Mouse (Mus musculus) spleen, adult 2 months (tissue): ENCODE results near the gene Krt42. TPM values are rescaled to one million over a fixed set of nuclear protein-coding genes. Genes with fewer than 3 reads are reported as not detected.

Experiments used
- DNase-seq, 2 experiments: peaks; one replicate each; pipeline versions ENCODE4 v3.0.0 to v3.0.0-alpha.2; 2012 to 2021; ENCODE audit warnings: low spot score in 2 of 2, low read depth in 1 of 2
- H3K27ac ChIP-seq: fragments of 200-500 bp; 2 replicates; pipeline ENCODE4 v1.5.1; 2012; ENCODE audit warnings: low read length, inconsistent platforms; ENCODE audit not compliant: insufficient read depth
- H3K27me3 ChIP-seq: fragments of 200-500 bp; 2 replicates; pipeline ENCODE4 v1.6.1; 2012; ENCODE audit warnings: mild to moderate bottlenecking, moderate library complexity, low read length, inconsistent platforms; ENCODE audit not compliant: control insufficient read depth, insufficient read depth
- H3K36me3 ChIP-seq: fragments of 200-500 bp; 2 replicates; pipeline ENCODE4 v1.6.1; 2012; ENCODE audit warnings: mild to moderate bottlenecking, low read length, inconsistent platforms; ENCODE audit not compliant: control insufficient read depth, insufficient read depth
- H3K4me1 ChIP-seq: fragments of 200-500 bp; 2 replicates; pipeline ENCODE4 v1.6.1; 2011; ENCODE audit warnings: inconsistent platforms; ENCODE audit not compliant: control insufficient read depth, insufficient read depth, insufficient read length
- H3K4me3 ChIP-seq: fragments of 200-500 bp; 2 replicates; pipeline ENCODE4 v1.5.1; 2011; ENCODE audit warnings: mild to moderate bottlenecking, inconsistent platforms; ENCODE audit not compliant: insufficient read depth, insufficient read length; ENCODE audit errors: extremely low read depth
- CTCF ChIP-seq: fragments of 200-500 bp; IDR thresholded peaks from 2 replicates; pipeline ENCODE4 v1.5.1; 2011; ENCODE audit warnings: mild to moderate bottlenecking, inconsistent platforms; ENCODE audit not compliant: insufficient read depth, insufficient read length, insufficient replicate concordance; ENCODE audit errors: extremely low read depth
- POLR2A ChIP-seq: fragments of 200-500 bp; IDR thresholded peaks from 2 replicates; pipeline ENCODE4 v1.6.1; 2011; ENCODE audit warnings: low read depth, low read length, inconsistent platforms
- WGBS: fragments of 180-500 bp; shearing (Covaris S2); methylation state at CpG from one replicate; pipeline ENCODE4 v1.1.7; 2018; 5-methylcytosine and 5-hydroxymethylcytosine counted together
- polyA plus RNA-seq: library from polyadenylated mRNA; depleted of rRNA; stranded (reverse); fragments of >200 nt; gene quantifications from 2 replicates; pipeline ENCODE4 v1.2.3, GENCODE M21; 2012

The Krt42 gene
- polyA plus RNA-seq, 1 experiment, result not detected

GRCm38 (mm10) chr11:100261235-100261605, 8.5 kb downstream of the Krt42 start:
- 85% methylated on average over 9 of the region's 9 CpGs for WGBS
- no peak overlapping the region for H3K4me3 ChIP-seq
- H3K4me1 ChIP-seq, result no peaks in the 10 kb centered on the region
- DNase-seq, result no peak
- H3K27me3 ChIP-seq, result no peaks in the 10 kb centered on the region
- no peak overlapping the region for H3K27ac ChIP-seq
- TF ChIP-seq CTCF (no peak), POLR2A (no peak)
- H3K36me3 ChIP-seq, result no peaks in the 10 kb centered on the region

DNA sequence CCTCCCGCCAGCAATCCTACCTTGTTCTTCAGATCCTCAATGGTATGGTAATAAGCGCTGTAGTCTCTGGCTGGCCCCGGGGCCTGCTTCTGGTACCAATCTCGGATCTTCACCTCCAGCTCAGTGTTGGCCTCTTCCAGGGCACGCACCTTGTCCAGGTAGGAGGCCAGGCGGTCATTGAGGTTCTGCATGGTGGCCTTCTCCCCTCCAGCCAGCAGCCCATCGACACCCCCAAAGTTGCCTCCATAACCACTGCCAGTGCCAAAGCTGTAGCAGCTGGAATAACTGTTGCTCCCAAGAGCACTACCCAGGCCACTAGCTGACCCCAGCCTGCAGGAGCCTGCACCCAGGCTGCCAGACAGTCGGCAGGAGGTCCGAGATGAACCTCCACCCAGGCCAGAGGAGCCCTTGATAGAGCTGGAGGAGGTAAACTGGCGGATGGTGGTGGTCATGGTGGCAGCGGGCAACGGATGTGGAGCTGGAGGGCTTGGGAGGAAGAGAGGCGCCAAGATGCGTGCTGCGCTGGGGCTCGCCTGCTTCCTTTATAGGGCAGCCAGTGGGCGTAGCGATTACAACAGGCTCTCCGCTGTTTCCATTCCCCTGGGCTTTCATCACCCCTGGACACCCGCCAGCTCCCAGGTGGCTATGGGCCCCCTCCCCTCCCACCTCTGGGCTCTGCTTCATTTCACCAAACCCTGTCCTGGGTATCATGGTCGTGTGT, 9.0 kb downstream of the Krt42 start, which contains the start of gene Krt17:
Gene Krt17 (minus strand): TSS at position 516 of the 721 bp plus-strand sequence.
- Histone ChIP-seq H3K4me3 (no peak within 1 kb of the TSS), H3K36me3 (no peaks in the 10 kb centered on the region), H3K27ac (no peak within 1 kb of the TSS), H3K27me3 (no peaks in the 10 kb centered on the region), H3K4me1 (no peaks in the 10 kb centered on the region)
- TF ChIP-seq CTCF (no peak), POLR2A (no peak)
- no peak for DNase-seq
- 81% methylated on average over 21 of the region's 21 CpGs for WGBS

DNA sequence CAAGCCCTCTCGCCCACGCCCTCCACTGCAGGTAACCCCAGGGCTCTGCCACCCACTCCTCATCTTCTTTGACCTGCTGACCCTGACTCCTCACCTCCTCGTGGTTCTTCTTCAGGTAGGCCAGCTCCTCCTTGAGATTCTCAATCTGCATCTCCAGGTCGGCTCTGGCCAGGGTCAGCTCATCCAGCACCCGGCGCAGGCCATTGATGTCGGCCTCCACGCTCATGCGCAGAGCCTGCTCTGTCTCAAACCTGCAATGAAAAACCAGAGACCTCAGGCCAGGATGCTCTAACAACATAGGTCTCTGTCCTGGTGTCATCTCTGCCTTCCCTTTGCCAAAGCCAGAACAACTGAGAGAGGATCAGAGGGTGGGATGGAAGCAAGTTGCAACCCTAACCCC, 10.6 kb downstream of the Krt42 start:
- Histone ChIP-seq H3K27ac (no peak overlapping the region), H3K4me1 (no peaks in the 10 kb centered on the region)

DNA sequence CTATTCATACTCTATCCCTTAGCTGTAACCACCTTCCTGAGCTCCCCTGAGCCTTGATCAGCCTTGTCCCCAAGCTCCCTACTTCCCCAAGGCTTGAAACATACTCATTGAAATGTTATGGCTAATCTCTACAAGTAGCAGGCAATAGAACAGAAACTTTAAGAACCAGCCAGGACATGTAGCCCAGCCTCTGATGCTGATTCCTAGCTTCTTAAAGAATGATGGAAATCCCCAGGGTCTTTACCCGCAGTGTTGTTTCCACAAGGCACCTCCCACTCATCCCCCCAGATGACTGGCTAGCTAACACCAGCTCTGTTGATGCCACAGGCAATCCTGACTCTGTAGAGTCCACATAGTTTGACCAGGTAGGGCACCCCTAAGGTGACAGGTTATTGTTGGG, 11.7 kb downstream of the Krt42 start:
- no peaks in the 10 kb centered on the region for H3K27me3 ChIP-seq
- WGBS, result 92% methylated on average over 1 of the region's 1 CpGs
- no peak for TF ChIP-seq CTCF
- TF ChIP-seq POLR2A, result no peak
- no peaks in the 10 kb centered on the region for H3K4me1 ChIP-seq
- no peak for DNase-seq
- H3K27ac ChIP-seq, result no peak overlapping the region
- H3K36me3 ChIP-seq, result no peaks in the 10 kb centered on the region
- H3K4me3 ChIP-seq, result no peak overlapping the region

More for the DNA sequence above, 10.6 kb downstream of the Krt42 start:
- WGBS, result 90% methylated on average over 9 of the region's 9 CpGs
- Histone ChIP-seq H3K4me3 (no peak overlapping the region), H3K36me3 (no peaks in the 10 kb centered on the region), H3K27me3 (no peaks in the 10 kb centered on the region)
- no peak for DNase-seq
- TF ChIP-seq CTCF, result no peak
- no peak for TF ChIP-seq POLR2A

DNA sequence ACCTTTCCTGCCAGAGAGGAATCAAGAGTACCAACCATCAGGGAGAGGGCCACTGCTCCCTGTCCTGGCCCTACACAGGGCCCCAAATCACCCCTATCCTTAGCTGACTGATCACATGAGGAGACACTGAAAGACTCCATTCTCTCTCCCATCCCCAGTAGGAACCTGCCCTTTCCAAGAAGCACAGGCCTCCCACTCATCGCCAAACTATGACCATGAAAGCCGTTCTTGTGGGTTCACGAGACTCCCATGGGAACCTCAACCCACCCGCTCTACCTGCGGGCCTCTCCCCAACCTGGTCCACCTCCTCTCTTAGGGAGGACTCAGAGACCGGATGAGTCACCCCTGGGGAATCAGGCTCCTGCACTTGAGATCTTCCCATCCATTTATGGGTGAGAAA, 14.2 kb downstream of the Krt42 start:
- DNase-seq, result no peak
- WGBS, result 91% methylated on average over 6 of the region's 6 CpGs
- H3K27ac ChIP-seq, result no peak overlapping the region
- no peaks in the 10 kb centered on the region for H3K27me3 ChIP-seq
- H3K4me1 ChIP-seq, result no peaks in the 10 kb centered on the region
- H3K4me3 ChIP-seq, result no peak overlapping the region
- TF ChIP-seq CTCF, result no peak
- no peak for TF ChIP-seq POLR2A
- no peaks in the 10 kb centered on the region for H3K36me3 ChIP-seq

- Histone ChIP-seq H3K4me3 (no peak overlapping the region), H3K27me3 (no peaks in the 10 kb centered on the region), H3K36me3 (no peaks in the 10 kb centered on the region), H3K27ac (no peak overlapping the region), H3K4me1 (no peaks in the 10 kb centered on the region)
- TF ChIP-seq CTCF, result no peak
- TF ChIP-seq POLR2A, result no peak
- DNase-seq, result no peak
- 67% methylated on average over 5 of the region's 5 CpGs for WGBS
These were observed 15.1 kb downstream of the Krt42 start for GRCm38 (mm10) chr11:100254360-100255090.
